Mouse (Mus musculus) midbrain, postnatal 0 days (tissue): ENCODE results near the gene Mtif3. TPM values are rescaled to one million over a fixed set of nuclear protein-coding genes. Genes with fewer than 3 reads are reported as not detected.
"Not testable (repeated sequence)": the region's sequence is repeated elsewhere in the genome, so short reads cannot be mapped to it uniquely, and the experiment has no call there.

ENCODE experiments used
- ATAC-seq: fragments of 200-750 bp; cut with Nextera tagmentation; 2 replicates; pipeline ENCODE4 v1.8.0; 2017; ENCODE audit warnings: moderate number of reproducible peaks, mild to moderate bottlenecking, moderate TSS enrichment, moderate library complexity; ENCODE audit not compliant: low FRiP score
- DNase-seq: peaks from one replicate; pipeline ENCODE4 v3.0.0-alpha.2; 2015; ENCODE audit warnings: low spot score
- H3K27ac ChIP-seq: fragments of 300-500 bp; sonication (generic); 2 replicates; pipeline ENCODE4 v1.5.1; 2014; ENCODE audit warnings: low read depth, mild to moderate bottlenecking, low read length, mixed read lengths
- H3K27me3 ChIP-seq: fragments of 300-500 bp; sonication (generic); 2 replicates; pipeline ENCODE4 v1.6.1; 2014; ENCODE audit warnings: low read length, control low read depth, mixed read lengths; ENCODE audit not compliant: insufficient read depth
- H3K36me3 ChIP-seq: fragments of 300-500 bp; sonication (generic); 2 replicates; pipeline ENCODE4 v1.6.1; 2014; ENCODE audit warnings: low read length, control low read depth, mixed read lengths; ENCODE audit not compliant: insufficient read depth
- H3K4me1 ChIP-seq: fragments of 300-500 bp; sonication (generic); 2 replicates; pipeline ENCODE4 v1.6.1; 2014; ENCODE audit warnings: mild to moderate bottlenecking, control low read depth, antibody characterized with exemption, low read length, mixed read lengths; ENCODE audit not compliant: insufficient read depth
- H3K4me2 ChIP-seq: fragments of 300-500 bp; sonication (generic); 2 replicates; pipeline ENCODE4 v1.6.1; 2014; ENCODE audit warnings: low read depth, mild to moderate bottlenecking, low read length, mixed read lengths; ENCODE audit not compliant: poor library complexity, severe bottlenecking
- H3K4me3 ChIP-seq: fragments of 300-500 bp; sonication (generic); 2 replicates; pipeline ENCODE4 v1.5.1; 2014; ENCODE audit warnings: low read depth, mild to moderate bottlenecking, low read length, moderate library complexity
- H3K9ac ChIP-seq: fragments of 300-500 bp; sonication (generic); replicated peaks from 2 replicates; pipeline ENCODE4 v1.6.1; 2014; ENCODE audit warnings: mild to moderate bottlenecking, low read length, moderate library complexity, mixed read lengths; ENCODE audit not compliant: poor library complexity, severe bottlenecking
- H3K9me3 ChIP-seq: fragments of 300-500 bp; sonication (generic); 2 replicates; pipeline ENCODE4 v1.6.1; 2016; ENCODE audit warnings: low read length, control low read depth
- CTCF ChIP-seq: IDR thresholded peaks from 2 replicates; pipeline ENCODE4 v1.5.1; 2016; ENCODE audit warnings: antibody characterized with exemption, mild to moderate bottlenecking
- WGBS: fragments of 180-500 bp; shearing (Covaris S2); extraction: QIAGEN DNeasy Blood & Tissue Kit; methylation state at CpG from one replicate; pipeline ENCODE4 v1.1.7; 2014; 5-methylcytosine and 5-hydroxymethylcytosine counted together
- polyA plus RNA-seq: library from polyadenylated mRNA; unstranded; fragments of >200 nt; fragmentation: Nextera tagmentation; extraction: Ambion mirVana; gene quantifications from 2 replicates; pipeline ENCODE4 v1.2.1, GENCODE M21; 2015
- total RNA-seq: library from RNA; depleted of rRNA; stranded (reverse); fragments of >200 nt; gene quantifications from 2 replicates; pipeline ENCODE4 v1.2.3, GENCODE M21; 2014

Mtif3 gene
- total and polyA plus RNA-seq, 2 experiments from 2014 or later, result 17.1 to 25.8 TPM

- no peak for TF ChIP-seq CTCF
Measured at GRCm38 (mm10) chr5:146948041-146948507, 15.5 kb downstream of the Mtif3 start.

GRCm38 (mm10) chr5:146947497-146947896 is 16.1 kb downstream of the Mtif3 start:
- Histone ChIP-seq H3K4me1 (0 out of 2 replicates have a peak, but pooled peaks cover 5% of the 10 kb centered on the region), H3K36me3 (peaks cover 10% of the 10 kb centered on the region), H3K9ac (no peak overlapping the region), H3K4me2 (no peak overlapping the region), H3K27ac (no peak overlapping the region), H3K4me3 (no peak overlapping the region), H3K27me3 (no peaks in the 10 kb centered on the region), H3K9me3 (no peaks in the 10 kb centered on the region)
- ATAC-seq, result no peak
- no peak for TF ChIP-seq CTCF
- WGBS, result 91% methylated on average over 6 of the region's 6 CpGs
- DNase-seq, result no peak

More at GRCm38 (mm10) chr5:146948041-146948507, 15.5 kb downstream of the Mtif3 start:
- H3K27ac ChIP-seq, result peak overlapping the region; percentile 67
- H3K4me3 ChIP-seq, result peak overlapping the region; percentile 80
- H3K9ac ChIP-seq, result 0 out of 2 replicates have a peak overlapping the region, but pooled peaks have one; percentile 54
- H3K4me1 ChIP-seq, result 0 out of 2 replicates have a peak, but pooled peaks cover 5% of the 10 kb centered on the region
- no peaks in the 10 kb centered on the region for H3K27me3 ChIP-seq
- DNase-seq (no peak), ATAC-seq (0 out of 2 replicates have a peak, but pooled peaks have one; percentile 2)
- peaks cover 15% of the 10 kb centered on the region for H3K36me3 ChIP-seq
- WGBS, result 16% methylated on average over 10 of the region's 10 CpGs
- H3K4me2 ChIP-seq, result peak overlapping the region; percentile 95
- H3K9me3 ChIP-seq, result no peaks in the 10 kb centered on the region

DNA sequence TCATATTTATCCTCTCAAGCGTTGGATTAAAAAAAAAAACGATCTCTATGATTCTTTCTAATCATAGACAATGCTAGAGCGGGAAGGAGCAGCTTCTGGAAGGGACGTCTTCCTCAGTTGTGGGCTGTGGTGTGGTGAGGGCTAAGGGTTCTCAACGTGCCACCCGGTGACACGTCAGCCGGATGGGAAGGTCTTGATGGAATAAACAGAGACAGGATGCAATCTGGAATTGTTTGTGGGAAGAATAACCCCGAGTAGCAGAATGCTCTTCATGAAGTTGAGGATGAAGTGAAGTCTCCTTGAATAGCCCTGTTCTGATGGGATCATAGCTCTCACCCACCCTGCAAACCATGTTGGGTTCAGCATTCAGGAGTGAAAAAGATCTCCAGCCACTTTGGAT is 16.9 kb downstream of the Mtif3 start:
- TF ChIP-seq CTCF, result no peak
- Histone ChIP-seq H3K4me1 (0 out of 2 replicates have a peak, but pooled peaks cover 5% of the 10 kb centered on the region), H3K27me3 (no peaks in the 10 kb centered on the region), H3K9me3 (no peaks in the 10 kb centered on the region), H3K27ac (no peak overlapping the region), H3K9ac (no peak overlapping the region), H3K4me3 (no peak overlapping the region), H3K36me3 (peaks cover 2% of the 10 kb centered on the region), H3K4me2 (no peak overlapping the region)
- DNase-seq (no peak), ATAC-seq (no peak)
- 86% methylated on average over 9 of the region's 9 CpGs for WGBS

GRCm38 (mm10) chr5:146944568-146944967 is 19.0 kb downstream of the Mtif3 start:
- no peak overlapping the region for H3K27ac ChIP-seq
- no peak for ATAC-seq
- WGBS, result 98% methylated on average over 2 of the region's 2 CpGs
- H3K36me3 ChIP-seq, result no peaks in the 10 kb centered on the region
- DNase-seq, result no peak
- no peaks in the 10 kb centered on the region for H3K27me3 ChIP-seq
- TF ChIP-seq CTCF, result peak; percentile 25
- 0 out of 2 replicates have a peak, but pooled peaks cover under 1% of the 10 kb centered on the region for H3K4me1 ChIP-seq
- no peaks in the 10 kb centered on the region for H3K9me3 ChIP-seq
- H3K4me2 ChIP-seq, result no peak overlapping the region
- no peak overlapping the region for H3K9ac ChIP-seq
- H3K4me3 ChIP-seq, result no peak overlapping the region

DNA sequence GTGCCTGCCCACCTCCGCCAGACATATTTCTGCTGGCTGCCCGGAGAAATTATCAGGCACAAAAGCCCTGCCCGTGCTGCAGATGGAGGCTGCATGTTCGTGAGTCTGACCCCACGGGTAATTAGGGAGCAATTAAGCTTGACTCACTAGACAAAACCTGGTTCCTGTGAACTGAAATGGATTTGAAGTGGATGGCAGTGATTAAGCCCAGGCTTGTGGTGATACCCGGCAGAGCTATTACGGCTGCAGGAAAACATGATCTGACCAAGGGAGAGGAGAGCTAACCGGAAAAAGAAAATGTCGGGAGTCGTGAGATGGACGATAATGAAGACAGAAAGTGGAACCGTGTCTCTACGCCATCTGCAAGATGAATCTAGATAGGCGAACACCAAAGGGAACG is 20.6 kb downstream of the Mtif3 start:
- H3K27me3 ChIP-seq, result no peaks in the 10 kb centered on the region
- WGBS, result 87% methylated on average over 15 of the region's 15 CpGs
- H3K4me3 ChIP-seq, result no peak overlapping the region
- no peak overlapping the region for H3K27ac ChIP-seq
- TF ChIP-seq CTCF, result no peak
- H3K4me2 ChIP-seq, result no peak overlapping the region
- no peaks in the 10 kb centered on the region for H3K9me3 ChIP-seq
- H3K4me1 ChIP-seq, result no peaks in the 10 kb centered on the region
- ATAC-seq, result no peak
- H3K9ac ChIP-seq, result no peak overlapping the region
- no peaks in the 10 kb centered on the region for H3K36me3 ChIP-seq
- DNase-seq, result no peak

- H3K9ac ChIP-seq, H3K4me2 ChIP-seq, DNase-seq, H3K4me3 ChIP-seq, ATAC-seq, H3K27ac ChIP-seq, H3K4me1 ChIP-seq, H3K36me3 ChIP-seq, H3K27me3 ChIP-seq, H3K9me3 ChIP-seq: not testable (repeated sequence)
- 45% methylated on average over 2 of the region's 2 CpGs for WGBS
Measured at GRCm38 (mm10) chr5:146941939-146942338, 21.7 kb downstream of the Mtif3 start.
